Mouse (Mus musculus) G1E-ER4 (cell line): ENCODE data around the gene Rnf11. TPM values are rescaled to one million over a fixed set of nuclear protein-coding genes. Genes with fewer than 3 reads are reported as not detected.

Experiments used
- GATA1 ChIP-seq: IDR thresholded peaks from one replicate; pipeline ENCODE4 v1.8.0; 2012; ENCODE audit warnings: low read length, inconsistent platforms
- polyA plus RNA-seq: library from polyadenylated mRNA; stranded (reverse); fragments of >175 nt; gene quantifications from 2 replicates; pipeline ENCODE4 v1.2.3, GENCODE M21; 2012

Rnf11 gene
- polyA plus RNA-seq = 13.8 and 18.9 TPM in 2 replicates

DNA sequence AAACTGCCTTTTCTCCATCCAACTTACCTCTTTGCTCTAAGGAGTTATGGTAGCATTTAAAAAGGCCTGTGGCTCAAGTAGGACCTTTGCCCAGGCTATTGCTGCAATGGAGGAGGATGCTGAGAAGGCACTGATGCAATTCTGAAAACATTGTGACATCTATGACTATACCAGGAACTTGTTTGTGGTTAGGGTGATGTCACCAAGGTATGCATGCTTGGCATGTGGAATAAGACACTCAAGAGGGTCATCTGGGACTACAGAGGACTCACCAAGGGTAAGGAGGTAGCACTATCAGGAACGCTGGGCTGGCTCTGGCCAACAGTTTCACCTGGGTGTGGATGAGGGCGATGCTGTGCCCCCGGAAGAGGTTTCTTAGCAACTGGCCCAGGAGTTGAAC lies at the start of gene Rnf11:
TSS of gene Rnf11 (minus strand) at position 108 of the 400 bp plus-strand sequence.
- TF ChIP-seq GATA1 = no peak

DNA sequence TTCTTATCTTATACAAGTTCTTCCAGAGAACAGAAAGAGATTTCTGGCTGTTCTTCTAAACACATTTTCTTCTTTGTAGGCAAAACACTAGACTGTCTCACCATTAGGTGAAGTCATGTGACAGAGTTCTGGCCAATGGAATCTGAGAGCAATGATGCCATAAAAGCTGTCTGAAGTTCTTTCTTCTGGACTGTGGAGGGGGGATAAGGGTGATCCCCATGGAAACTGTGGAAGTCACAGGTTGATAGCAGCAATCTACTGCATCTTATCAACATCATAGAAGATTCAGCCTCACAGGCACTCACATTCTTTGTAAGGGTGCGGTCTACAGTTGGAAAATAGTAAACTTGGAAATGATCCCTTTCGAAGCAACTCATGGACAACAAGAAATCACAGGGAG lies 46.6 kb upstream of the Rnf11 start, which contains the start of gene 4930522H14Rik:
TSS of gene 4930522H14Rik (minus strand) at position 187 of the 400 bp plus-strand sequence.
- TF ChIP-seq GATA1 = no peak

DNA sequence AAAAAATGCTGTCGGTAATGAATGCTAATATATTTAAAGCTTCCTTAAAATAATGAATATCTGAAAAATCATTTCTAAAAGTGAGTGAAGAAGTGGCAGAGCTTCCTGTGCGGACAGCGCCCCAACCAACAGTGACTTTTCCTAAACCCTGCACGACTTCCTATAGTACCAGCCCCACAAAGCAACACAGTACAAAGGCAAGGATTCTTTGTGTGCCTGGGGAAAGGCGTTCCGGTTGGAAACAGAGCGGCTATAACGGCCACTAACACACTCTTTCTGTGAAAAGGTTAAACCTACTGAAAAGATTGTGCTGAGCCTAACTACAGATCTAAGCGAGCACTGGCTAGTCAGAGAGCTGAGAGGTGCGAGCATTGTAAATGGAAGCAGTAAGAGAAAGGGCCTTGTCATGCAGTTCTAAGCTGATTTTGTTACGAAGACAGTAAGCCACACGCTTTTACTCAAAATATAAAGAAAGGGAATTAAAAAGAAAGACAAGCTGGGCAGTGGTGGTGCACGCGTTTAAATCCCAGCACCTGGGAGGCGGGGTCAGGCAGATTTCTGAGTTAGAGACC lies 45.8 kb upstream of the Rnf11 start:
- TF ChIP-seq GATA1 = no peak

DNA sequence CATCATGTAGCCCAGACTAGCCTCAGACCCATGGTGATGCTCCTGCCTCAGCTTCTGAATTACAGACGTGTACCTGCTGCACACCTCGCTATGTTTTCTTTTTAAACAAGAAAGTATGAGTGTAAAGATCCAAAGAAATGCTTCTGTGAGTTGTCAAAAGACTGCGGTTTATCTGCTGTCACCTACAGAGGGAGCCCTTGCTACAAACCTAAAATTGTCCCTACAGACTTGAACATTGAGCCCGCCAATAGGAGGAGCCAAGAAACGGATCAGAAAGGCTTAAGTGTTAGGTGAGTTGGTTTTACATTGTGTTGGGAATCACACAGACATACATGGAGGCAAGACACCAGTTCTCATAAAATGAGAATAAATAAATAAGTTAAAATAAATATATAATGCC lies 20.4 kb upstream of the Rnf11 start:
- TF ChIP-seq GATA1 = no peak

DNA sequence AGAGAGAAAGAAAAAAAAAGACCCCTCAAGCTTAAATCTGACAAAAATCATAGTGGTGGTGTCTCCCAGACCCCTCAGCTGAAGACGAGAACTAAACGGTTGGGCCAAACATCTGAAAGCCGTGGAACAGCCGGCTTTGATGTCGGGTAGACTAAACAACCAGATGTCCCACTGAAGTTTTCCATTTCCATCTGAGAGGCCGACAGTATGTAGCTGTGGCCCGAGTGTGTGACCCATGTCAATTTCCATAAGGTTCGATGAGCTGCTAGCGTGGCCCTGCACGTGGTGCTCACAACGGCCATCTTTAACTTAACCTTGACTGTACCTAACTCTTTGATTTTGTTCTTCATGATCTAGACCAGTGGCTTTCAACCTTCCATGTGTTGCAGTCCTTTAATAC lies 13.9 kb upstream of the Rnf11 start:
- no peak for TF ChIP-seq GATA1

DNA sequence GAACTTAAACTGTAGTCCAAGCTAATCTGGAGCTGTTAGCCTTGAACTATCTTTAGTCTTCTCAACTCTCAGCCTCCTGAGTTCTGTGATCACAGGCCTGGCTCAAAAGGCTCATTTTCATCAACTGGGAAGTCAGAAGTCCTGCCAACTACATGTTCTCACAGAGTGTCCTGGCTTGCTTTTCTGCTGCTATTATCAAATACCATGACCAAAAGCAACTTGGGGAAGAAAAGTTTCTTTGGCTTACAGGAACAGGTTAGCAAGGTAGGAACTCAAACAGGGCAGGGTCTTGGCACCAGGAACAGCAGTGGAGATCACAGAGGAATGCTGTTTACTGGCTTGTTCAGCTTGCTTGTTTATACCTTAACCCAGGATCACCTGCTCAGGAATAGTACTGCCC lies 9.1 kb upstream of the Rnf11 start:
- no peak for TF ChIP-seq GATA1

DNA sequence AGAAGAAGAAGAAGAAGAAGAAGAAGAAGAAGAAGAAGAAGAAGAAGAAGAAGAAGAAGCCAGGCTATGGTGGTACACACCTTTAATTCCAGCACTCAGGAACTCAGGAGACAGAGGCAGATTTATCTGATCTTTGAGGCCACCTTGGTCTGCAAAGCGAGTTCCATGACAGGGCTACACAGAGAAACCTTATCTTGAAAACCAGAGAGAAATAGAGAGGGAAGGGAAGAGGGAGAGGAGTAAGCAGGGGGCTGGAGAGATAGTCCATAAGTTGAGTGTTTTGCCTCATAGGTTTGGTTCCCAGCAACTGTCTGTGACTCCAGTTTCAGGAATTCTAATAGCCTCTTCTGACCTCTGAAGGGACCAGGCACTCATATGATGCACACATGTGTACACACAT lies 4.3 kb upstream of the Rnf11 start:
- TF ChIP-seq GATA1 = no peak

DNA sequence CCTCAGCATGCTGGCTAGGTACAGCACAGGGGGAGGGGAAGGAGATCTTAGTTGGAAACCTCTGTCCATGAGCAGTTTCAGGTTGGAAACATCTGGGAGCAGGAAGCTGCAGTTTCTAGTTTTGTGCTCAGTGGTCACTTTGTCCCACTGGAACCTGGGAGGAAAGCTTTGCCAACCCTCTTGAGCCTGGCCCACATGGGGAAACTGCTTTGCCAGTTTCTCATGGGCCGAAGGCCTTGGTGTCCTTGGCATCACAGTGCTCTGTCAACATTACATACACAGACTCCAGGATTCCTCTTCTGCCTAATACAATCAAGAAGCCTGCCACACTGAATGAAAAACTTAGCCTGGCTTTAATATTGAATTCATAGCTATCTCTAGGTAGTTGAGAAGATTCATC lies 1.8 kb downstream of the Rnf11 start:
- TF ChIP-seq GATA1 = no peak

DNA sequence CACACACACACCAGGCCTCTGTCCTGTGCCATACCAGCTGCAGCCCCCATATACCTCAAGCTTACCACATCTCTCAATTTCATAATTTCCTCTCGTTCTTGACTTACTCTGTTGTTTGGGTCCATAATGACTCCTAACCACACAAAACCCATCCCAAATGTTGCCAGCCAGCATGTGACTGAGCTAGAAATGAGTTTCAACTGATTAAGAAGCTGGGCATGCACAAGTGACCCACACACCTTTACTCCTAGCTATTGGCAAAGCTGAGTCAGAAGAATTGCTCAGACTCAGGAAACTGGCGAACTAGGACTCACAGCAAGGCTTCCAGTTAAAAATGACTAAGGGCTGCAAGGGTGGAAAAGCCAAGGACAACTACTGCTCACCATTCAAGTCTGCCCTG lies 3.1 kb downstream of the Rnf11 start:
- TF ChIP-seq GATA1 = no peak

DNA sequence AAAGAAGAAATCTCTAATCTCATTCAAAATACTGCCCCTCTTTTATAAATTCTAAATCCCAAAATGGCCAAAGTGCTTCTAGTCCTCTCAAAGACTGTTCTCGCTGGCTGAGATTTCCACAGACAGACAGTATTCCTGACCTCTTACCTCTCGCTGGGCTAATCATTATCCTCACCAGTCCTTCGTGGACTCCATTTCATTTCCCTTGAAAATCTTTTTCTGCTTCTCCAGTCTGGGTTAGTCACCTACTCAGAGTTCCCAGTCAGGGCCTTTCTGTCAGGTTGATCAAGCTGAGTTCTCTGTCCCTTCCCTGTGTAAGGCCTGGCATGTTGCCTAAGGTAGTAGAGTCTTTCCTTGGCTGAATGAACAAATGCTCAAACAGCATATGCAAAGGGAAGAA lies 7.1 kb downstream of the Rnf11 start:
- TF ChIP-seq GATA1 = no peak

DNA sequence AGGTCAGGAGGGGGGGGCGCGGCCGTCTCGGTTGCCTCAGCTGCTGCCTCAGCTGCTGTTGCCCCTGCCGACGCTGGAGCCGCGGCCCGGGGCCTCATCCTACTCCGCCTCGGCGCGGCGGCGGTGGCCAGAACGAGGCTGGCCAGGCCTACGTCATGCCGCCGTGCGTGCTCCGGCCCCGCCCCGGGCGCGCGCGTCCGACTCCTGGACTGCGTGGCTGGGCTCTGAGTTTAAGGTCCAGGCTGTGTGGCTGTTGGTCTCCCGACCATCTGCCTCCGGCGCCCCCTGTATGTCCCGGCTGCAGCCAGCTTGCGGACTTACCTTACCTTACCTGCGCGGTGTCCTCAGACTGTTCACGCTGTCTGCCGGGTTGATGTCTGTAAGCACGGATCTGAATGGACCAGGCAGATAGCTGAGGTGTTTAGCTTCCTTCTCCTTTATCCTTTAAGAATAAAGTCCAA lies 7.9 kb downstream of the Rnf11 start:
- no peak for TF ChIP-seq GATA1

DNA sequence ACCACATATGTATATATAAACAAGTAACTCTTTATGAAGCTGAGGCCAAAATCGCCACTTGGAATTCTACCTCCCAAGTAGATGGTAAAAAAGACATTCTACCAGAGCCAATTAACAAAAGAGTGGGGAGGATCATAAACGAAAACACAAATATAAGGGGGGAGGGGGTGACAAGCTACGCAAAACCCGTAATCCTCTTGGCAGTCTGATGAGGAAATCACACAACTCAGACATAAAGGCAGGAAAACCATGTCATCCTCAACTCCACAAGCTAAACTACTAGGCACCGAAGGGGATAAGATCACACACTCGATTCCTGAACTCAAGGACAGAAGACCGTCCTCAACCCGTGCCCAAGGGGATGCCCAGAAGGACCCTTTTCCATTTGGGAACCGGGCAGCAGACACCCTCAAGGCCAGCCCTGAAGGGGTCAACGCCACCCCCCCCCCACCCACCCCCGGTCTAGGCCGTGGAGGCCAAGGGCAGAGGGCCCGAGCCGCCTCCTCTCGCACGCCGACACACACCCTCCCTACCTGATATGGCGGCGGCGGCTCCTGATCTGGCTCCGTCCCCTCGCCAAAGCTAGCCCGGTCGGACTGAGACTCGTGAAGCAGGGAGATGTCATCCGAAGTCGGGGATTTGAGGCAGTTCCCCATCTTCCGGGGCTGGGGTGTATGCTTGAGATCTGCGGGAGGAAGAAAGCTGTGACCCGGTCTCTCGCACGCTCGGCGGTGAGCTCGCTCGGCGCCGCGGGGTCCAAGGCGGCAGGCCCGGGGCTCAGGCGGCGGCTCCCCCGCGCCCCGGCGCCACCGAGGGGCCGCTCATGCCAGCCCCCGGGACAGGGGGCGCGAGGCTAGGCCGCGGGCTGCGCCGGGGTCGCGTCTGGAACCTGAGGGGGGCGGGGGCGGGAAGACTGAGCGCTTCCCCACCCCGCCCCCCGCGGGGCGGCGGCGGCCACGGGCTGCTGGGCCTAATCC lies 8.7 kb downstream of the Rnf11 start:
- TF ChIP-seq GATA1 = no peak

DNA sequence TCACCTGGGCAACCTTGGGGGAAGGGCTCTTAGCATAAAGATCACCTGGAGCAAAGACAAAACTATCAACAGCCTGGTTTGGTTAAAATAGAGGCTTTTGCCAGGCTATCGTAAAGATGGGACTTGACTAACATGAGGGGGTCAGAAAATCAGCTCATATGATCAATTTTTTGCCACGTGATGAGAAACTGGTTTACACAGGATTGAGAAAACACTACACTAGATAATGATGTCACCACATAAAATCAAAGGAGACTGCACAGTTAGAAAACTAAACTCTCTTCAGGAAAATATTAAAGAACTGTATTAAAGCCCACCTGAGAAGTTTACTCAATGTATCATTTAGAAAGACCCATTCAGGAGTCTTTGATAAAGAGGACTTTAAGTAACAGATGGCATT lies 9.4 kb downstream of the Rnf11 start:
- no peak for TF ChIP-seq GATA1

DNA sequence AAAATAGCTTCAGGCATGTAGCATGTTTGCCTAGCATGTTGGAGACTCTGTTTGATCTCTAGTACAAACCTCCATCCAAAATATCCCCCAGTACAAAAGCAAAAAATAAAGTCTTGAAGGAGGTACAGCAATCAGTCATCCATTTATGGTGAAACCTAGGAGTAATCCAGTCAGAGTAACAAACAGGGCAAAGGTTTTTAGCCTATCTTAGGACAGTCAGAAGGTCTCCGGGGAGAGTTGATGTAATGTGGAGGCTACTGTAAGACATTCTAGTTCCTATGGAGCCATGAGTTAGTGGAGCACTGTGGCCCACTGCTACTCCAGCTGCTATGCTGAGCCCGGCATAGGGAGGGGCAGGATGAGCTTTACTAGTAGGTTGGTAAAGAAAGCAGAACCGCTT lies 12.0 kb downstream of the Rnf11 start:
- TF ChIP-seq GATA1 = no peak

DNA sequence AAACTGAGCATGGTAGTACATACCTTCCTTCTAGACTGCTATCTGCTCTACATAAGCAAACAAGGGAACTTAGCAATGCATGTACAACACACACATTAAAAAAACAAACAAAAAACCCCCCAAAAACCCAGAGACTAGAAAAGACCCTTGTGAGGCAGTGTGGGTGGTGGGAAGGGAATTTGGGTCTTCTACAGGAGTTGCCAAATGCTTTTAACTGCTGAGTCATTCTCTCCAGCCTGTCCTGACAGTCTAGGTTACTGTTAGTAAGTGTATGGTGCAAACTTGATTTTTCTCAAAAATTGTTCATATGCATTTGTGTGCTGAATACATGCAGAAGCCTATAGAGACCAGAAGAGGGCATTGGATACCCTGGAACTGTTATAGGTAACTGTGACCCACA lies 12.9 kb downstream of the Rnf11 start:
- TF ChIP-seq GATA1 = no peak

DNA sequence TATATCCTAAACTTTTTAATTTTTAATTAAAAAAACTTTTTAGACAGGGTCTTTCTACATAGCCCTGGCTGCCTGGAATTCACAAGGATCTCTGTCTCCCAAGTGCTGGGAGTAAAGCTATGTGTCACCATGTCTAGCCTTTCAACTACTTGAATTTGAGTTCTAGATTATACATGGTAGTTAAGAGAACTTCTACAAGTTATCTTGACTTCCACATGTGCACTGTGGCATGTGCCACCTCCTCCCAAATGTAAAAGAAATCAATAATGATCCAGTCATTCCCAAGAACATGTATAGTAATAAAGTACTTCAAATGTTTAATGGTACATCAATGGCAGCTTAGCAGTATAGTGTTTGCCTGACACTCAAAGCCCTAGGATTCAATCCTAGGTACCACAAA lies 16.8 kb downstream of the Rnf11 start:
- TF ChIP-seq GATA1 = no peak

DNA sequence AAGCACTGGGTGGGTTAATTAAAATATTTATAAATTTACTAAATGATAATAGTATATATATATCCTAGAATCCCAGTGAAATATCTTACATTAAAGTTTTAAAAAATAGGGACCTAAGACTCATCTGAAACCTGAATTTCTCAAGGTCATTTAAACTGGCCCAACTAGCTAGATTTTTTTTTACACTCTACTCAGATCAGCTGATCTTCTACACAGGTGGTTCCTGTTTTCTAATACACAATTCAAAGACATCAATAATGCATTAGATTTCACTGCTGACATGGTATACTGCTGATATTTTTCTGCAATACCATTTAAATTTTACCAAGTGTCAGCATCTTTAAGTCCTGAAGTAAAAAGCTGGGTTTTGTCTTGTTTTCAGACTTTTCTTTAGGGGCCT lies 20.6 kb downstream of the Rnf11 start:
- no peak for TF ChIP-seq GATA1
